Mouse (Mus musculus): Measurements from ENCODE around the gene Inhbe. TPM values are rescaled to one million over a fixed set of nuclear protein-coding genes. Genes with fewer than 3 reads are reported as not detected.
A peak's percentile ranks its signal among the peaks of the same experiment; 100 is the strongest.
"Not testable (repeated sequence)": the region's sequence is repeated elsewhere in the genome, so short reads cannot be mapped to it uniquely, and the experiment has no call there.

Inhbe gene
- polyA plus RNA-seq, 1 experiment from 2014 or later = 0.02 TPM

- Histone ChIP-seq H3K36me3 (peaks cover 14% of the 10 kb centered on the region), H3K4me3 (peak overlapping the region; percentile 56), H3K27ac (replicated peaks) (peak overlapping the region; percentile 19; the same call in 1 of the 2 replicates), H3K9me3 (replicated peaks) (no peaks in the 10 kb centered on the region), H3K27me3 (ENCODE audit: low read depth, poor library complexity, severe bottlenecking) (peaks cover 95% of the 10 kb centered on the region), H3K4me1 (peaks cover 15% of the 10 kb centered on the region)
- peak; percentile 64 for DNase-seq (ENCODE audit: low spot score)
- under 1% methylated on average over 54 of the region's 54 CpGs for WGBS
These were observed 28.0 kb downstream of the Inhbe start for GRCm38 (mm10) chr10:127326017-127326801.

GRCm38 (mm10) chr10:127325454-127326016 is 28.7 kb downstream of the Inhbe start:
- peaks cover 7% of the 10 kb centered on the region; the same call in 1 of the 2 replicates for H3K36me3 ChIP-seq
- peaks cover 89% of the 10 kb centered on the region for H3K27me3 ChIP-seq (ENCODE audit: low read depth, poor library complexity, severe bottlenecking)
- H3K27ac ChIP-seq (replicated peaks) = no peak overlapping the region
- H3K4me3 ChIP-seq = peak overlapping the region; percentile 56
- H3K9me3 ChIP-seq (replicated peaks) = no peaks in the 10 kb centered on the region
- peaks cover 15% of the 10 kb centered on the region for H3K4me1 ChIP-seq
- DNase-seq (ENCODE audit: low spot score) = no peak
- WGBS = 32% methylated on average over 14 of the region's 14 CpGs

- Histone ChIP-seq H3K9me3 (replicated peaks) (no peaks in the 10 kb centered on the region), H3K36me3 (no peaks in the 10 kb centered on the region), H3K4me1 (peaks cover 15% of the 10 kb centered on the region), H3K27ac (replicated peaks) (no peak overlapping the region), H3K27me3 (ENCODE audit: low read depth, poor library complexity, severe bottlenecking) (peaks cover 78% of the 10 kb centered on the region), H3K4me3 (no peak overlapping the region)
- peak; percentile 52 for DNase-seq (ENCODE audit: low spot score)
- WGBS = 12% methylated on average over 7 of the region's 7 CpGs
These were observed 29.7 kb downstream of the Inhbe start for GRCm38 (mm10) chr10:127324495-127324894.

GRCm38 (mm10) chr10:127323131-127323855 is 30.9 kb downstream of the Inhbe start:
- H3K27ac ChIP-seq (replicated peaks) = no peak overlapping the region
- no peak overlapping the region for H3K4me3 ChIP-seq
- no peaks in the 10 kb centered on the region for H3K9me3 ChIP-seq (replicated peaks)
- no peak for DNase-seq (ENCODE audit: low spot score)
- H3K27me3 ChIP-seq (ENCODE audit: low read depth, poor library complexity, severe bottlenecking) = peaks cover 66% of the 10 kb centered on the region
- H3K36me3 ChIP-seq = no peaks in the 10 kb centered on the region
- 78% methylated on average over 17 of the region's 17 CpGs for WGBS
- peaks cover 15% of the 10 kb centered on the region for H3K4me1 ChIP-seq

GRCm38 (mm10) chr10:127322669-127323068 is 31.5 kb downstream of the Inhbe start:
- no peak overlapping the region for H3K27ac ChIP-seq (replicated peaks)

GRCm38 (mm10) chr10:127322178-127322577 is 32.0 kb downstream of the Inhbe start:
- peaks cover 15% of the 10 kb centered on the region for H3K4me1 ChIP-seq
- 73% methylated on average over 13 of the region's 13 CpGs for WGBS
- peaks cover 55% of the 10 kb centered on the region for H3K27me3 ChIP-seq (ENCODE audit: low read depth, poor library complexity, severe bottlenecking)
- DNase-seq (ENCODE audit: low spot score) = no peak
- no peaks in the 10 kb centered on the region for H3K36me3 ChIP-seq
- no peak overlapping the region for H3K4me3 ChIP-seq
- H3K9me3 ChIP-seq (replicated peaks) = no peaks in the 10 kb centered on the region
- no peak overlapping the region for H3K27ac ChIP-seq (replicated peaks)

More at GRCm38 (mm10) chr10:127322669-127323068, 31.5 kb downstream of the Inhbe start:
- DNase-seq (ENCODE audit: low spot score) = no peak
- H3K9me3 ChIP-seq (replicated peaks) = no peaks in the 10 kb centered on the region
- no peaks in the 10 kb centered on the region for H3K36me3 ChIP-seq
- WGBS = 82% methylated on average over 4 of the region's 4 CpGs
- H3K27me3 ChIP-seq (ENCODE audit: low read depth, poor library complexity, severe bottlenecking) = peaks cover 60% of the 10 kb centered on the region
- H3K4me1 ChIP-seq = peaks cover 15% of the 10 kb centered on the region
- H3K4me3 ChIP-seq = no peak overlapping the region

- H3K4me1 ChIP-seq = peaks cover 11% of the 10 kb centered on the region
- no peak within 1 kb of the TSS for H3K4me3 ChIP-seq
- no peaks in the 10 kb centered on the region for H3K36me3 ChIP-seq
- no peaks in the 10 kb centered on the region for H3K9me3 ChIP-seq (replicated peaks)
- 81% methylated on average over 3 of the region's 3 CpGs for WGBS
- no peak within 1 kb of the TSS for H3K27ac ChIP-seq (replicated peaks)
- no peak for DNase-seq (ENCODE audit: low spot score)
- peaks cover 50% of the 10 kb centered on the region for H3K27me3 ChIP-seq (ENCODE audit: low read depth, poor library complexity, severe bottlenecking)
These were observed 32.6 kb downstream of the Inhbe start, which contains the start of gene Arhgap9 for GRCm38 (mm10) chr10:127321621-127322020. Gene Arhgap9 (plus strand): TSS chr10:127321964.

- no peaks in the 10 kb centered on the region for H3K4me1 ChIP-seq
- no peaks in the 10 kb centered on the region for H3K9me3 ChIP-seq (replicated peaks)
- no peak for DNase-seq (ENCODE audit: low spot score)
- peaks cover 33% of the 10 kb centered on the region for H3K27me3 ChIP-seq (ENCODE audit: low read depth, poor library complexity, severe bottlenecking)
- H3K36me3 ChIP-seq = no peaks in the 10 kb centered on the region
- WGBS = 81% methylated on average over 7 of the region's 7 CpGs
- no peak overlapping the region for H3K4me3 ChIP-seq
- H3K27ac ChIP-seq (replicated peaks) = no peak overlapping the region
These were observed 34.2 kb downstream of the Inhbe start for GRCm38 (mm10) chr10:127319969-127320368.

GRCm38 (mm10) chr10:127318009-127318408 is 36.2 kb downstream of the Inhbe start:
- no peaks in the 10 kb centered on the region for H3K36me3 ChIP-seq
- no peak for DNase-seq (ENCODE audit: low spot score)
- no peak overlapping the region for H3K27ac ChIP-seq (replicated peaks)
- no peaks in the 10 kb centered on the region for H3K4me1 ChIP-seq
- peaks cover 14% of the 10 kb centered on the region for H3K27me3 ChIP-seq (ENCODE audit: low read depth, poor library complexity, severe bottlenecking)
- no peaks in the 10 kb centered on the region for H3K9me3 ChIP-seq (replicated peaks)
- no peak overlapping the region for H3K4me3 ChIP-seq
- 53% methylated on average over 4 of the region's 4 CpGs for WGBS

GRCm38 (mm10) chr10:127317277-127317676 is 36.9 kb downstream of the Inhbe start:
- Histone ChIP-seq H3K27me3 (ENCODE audit: low read depth, poor library complexity, severe bottlenecking) (peaks cover 7% of the 10 kb centered on the region), H3K9me3 (replicated peaks) (no peaks in the 10 kb centered on the region)

GRCm38 (mm10) chr10:127314950-127315349 is 39.3 kb downstream of the Inhbe start:
- not testable (repeated sequence) for H3K9me3 ChIP-seq (replicated peaks); DNase-seq (ENCODE audit: low spot score); H3K4me3 ChIP-seq; H3K36me3 ChIP-seq; H3K27me3 ChIP-seq (ENCODE audit: low read depth, poor library complexity, severe bottlenecking); H3K27ac ChIP-seq (replicated peaks)
- WGBS = 82% methylated on average over 1 of the region's 1 CpGs
- H3K4me1 ChIP-seq = peaks cover 16% of the 10 kb centered on the region

More at GRCm38 (mm10) chr10:127317277-127317676, 36.9 kb downstream of the Inhbe start:
- Histone ChIP-seq H3K4me3 (no peak overlapping the region), H3K27ac (replicated peaks) (no peak overlapping the region), H3K36me3 (no peaks in the 10 kb centered on the region), H3K4me1 (0 out of 2 replicates have a peak, but pooled peaks cover 2% of the 10 kb centered on the region)
- no peak for DNase-seq (ENCODE audit: low spot score)
- WGBS = 80% methylated on average over 2 of the region's 2 CpGs

- H3K4me1 ChIP-seq = peaks cover 17% of the 10 kb centered on the region
- not testable (repeated sequence) for H3K27ac ChIP-seq (replicated peaks); H3K27me3 ChIP-seq (ENCODE audit: low read depth, poor library complexity, severe bottlenecking); DNase-seq (ENCODE audit: low spot score); H3K9me3 ChIP-seq (replicated peaks); H3K4me3 ChIP-seq
- WGBS = 86% methylated on average over 5 of the region's 5 CpGs
- peaks cover 15% of the 10 kb centered on the region for H3K36me3 ChIP-seq
These were observed 40.7 kb downstream of the Inhbe start for GRCm38 (mm10) chr10:127313516-127313915.
